Mouse (Mus musculus) spleen, embryonic (tissue): ENCODE measurements around the gene Mrps15.

ENCODE experiments used
- CTCF ChIA-PET: fragments of 350-600 bp; sonication (Branson Sonifier 250); formaldehyde crosslinking; loops from one replicate; lab custom pipeline; 2022; lab: Charles Lee

Mrps15 gene

GRCm38 (mm10) chr4:126046851-126047585, at the start of gene Mrps15:
Gene Mrps15, plus strand, starts transcription at chr4:126046925.
- CTCF ChIA-PET = no interaction called here

GRCm38 (mm10) chr4:125997826-125998225, 48.9 kb upstream of the Mrps15 start:
- CTCF ChIA-PET = no interaction called here

GRCm38 (mm10) chr4:126001311-126002199, 45.2 kb upstream of the Mrps15 start:
- CTCF ChIA-PET = no interaction called here

- CTCF ChIA-PET = no interaction called here
Observed at GRCm38 (mm10) chr4:126017676-126018332, 28.9 kb upstream of the Mrps15 start.

- CTCF ChIA-PET = no interaction called here
Observed at GRCm38 (mm10) chr4:126018966-126019538, 27.7 kb upstream of the Mrps15 start.

- CTCF ChIA-PET = no interaction called here
Observed at GRCm38 (mm10) chr4:126024303-126024900, 22.3 kb upstream of the Mrps15 start, which contains the start of gene Csf3r. Gene Csf3r, plus strand, starts transcription at chr4:126024550.

GRCm38 (mm10) chr4:126025801-126026200, 20.9 kb upstream of the Mrps15 start:
- CTCF ChIA-PET = no interaction called here

GRCm38 (mm10) chr4:126027980-126028379, 18.7 kb upstream of the Mrps15 start:
- CTCF ChIA-PET = no interaction called here

GRCm38 (mm10) chr4:126029042-126029441, 17.7 kb upstream of the Mrps15 start:
- CTCF ChIA-PET = no interaction called here

- CTCF ChIA-PET = no interaction called here
Observed at GRCm38 (mm10) chr4:126030705-126031104, 16.0 kb upstream of the Mrps15 start.

GRCm38 (mm10) chr4:126035413-126035812, 11.3 kb upstream of the Mrps15 start:
- CTCF ChIA-PET = no interaction called here

- CTCF ChIA-PET = no interaction called here
Observed at GRCm38 (mm10) chr4:126051617-126052016, 4.9 kb downstream of the Mrps15 start.

GRCm38 (mm10) chr4:126057207-126058133, 10.7 kb downstream of the Mrps15 start:
- CTCF ChIA-PET = no interaction called here

GRCm38 (mm10) chr4:126058134-126058996, 11.6 kb downstream of the Mrps15 start, which contains the start of gene Oscp1:
Gene Oscp1, plus strand, starts transcription at chr4:126058565.
- CTCF ChIA-PET = no interaction called here

- CTCF ChIA-PET = no interaction called here
Observed at GRCm38 (mm10) chr4:126058997-126059362, 12.3 kb downstream of the Mrps15 start.

- CTCF ChIA-PET = interaction anchor here (0.7 kb wide), 1 partner anchor 108 kb away, joined by 3 read pairs; no protein-coding TSS in a partner anchor
Observed at GRCm38 (mm10) chr4:126062856-126063255, 16.1 kb downstream of the Mrps15 start.

GRCm38 (mm10) chr4:126065241-126065640, 18.5 kb downstream of the Mrps15 start:
- CTCF ChIA-PET = interaction anchor here (0.6 kb wide), 1 partner anchor 31 kb away, joined by 6 read pairs; no protein-coding TSS in a partner anchor

- CTCF ChIA-PET = no interaction called here
Observed at GRCm38 (mm10) chr4:126067401-126068077, 20.8 kb downstream of the Mrps15 start.
